Mouse (Mus musculus) thymus, adult 2 months (tissue): ENCODE measurements around the gene Map1lc3b.

Source experiments
- CTCF ChIP-seq: fragments of 200-500 bp; IDR thresholded peaks from 2 replicates; pipeline ENCODE4 v1.5.1; 2012; ENCODE audit warnings: mild to moderate bottlenecking, control low read depth, low read length, moderate library complexity, borderline replicate concordance; ENCODE audit not compliant: control insufficient read depth, poor library complexity, insufficient read depth; ENCODE audit errors: extremely low read depth
- POLR2A ChIP-seq: fragments of 200-500 bp; IDR thresholded peaks from 2 replicates; pipeline ENCODE4 v1.6.1; 2012; ENCODE audit warnings: mild to moderate bottlenecking, low read length, control low read depth, moderate library complexity; ENCODE audit not compliant: control insufficient read depth, poor library complexity, insufficient read depth; ENCODE audit errors: extremely low read depth

DNA sequence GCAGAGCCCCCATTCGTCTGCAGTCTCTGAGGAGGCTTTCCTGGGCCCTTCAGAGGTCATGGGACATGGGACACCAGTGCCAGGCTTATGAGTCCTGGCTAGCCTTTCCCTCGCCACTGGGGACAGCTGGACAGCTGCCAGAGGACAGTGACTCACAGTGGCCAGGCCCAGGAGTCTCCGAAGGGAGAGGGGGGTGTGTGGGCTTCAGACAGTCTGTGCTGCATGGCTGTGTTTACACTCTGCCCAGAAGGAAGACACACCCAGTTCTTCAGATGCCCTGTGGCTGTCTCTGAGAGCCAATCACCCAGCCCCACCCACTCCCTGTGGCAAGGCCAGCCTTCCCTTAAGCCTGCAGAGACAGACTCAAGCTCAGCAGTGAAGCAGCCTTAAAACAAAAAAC lies 16.9 kb upstream of the Map1lc3b start:
- TF ChIP-seq POLR2A: no peak
- TF ChIP-seq CTCF: no peak
